Mouse (Mus musculus) left cerebral cortex, postnatal 25 days (tissue): ENCODE measurements around the gene Atp1a3. TPM values are rescaled to one million over a fixed set of nuclear protein-coding genes. Genes with fewer than 3 reads are reported as not detected.
"Not testable (repeated sequence)": the region's sequence is repeated elsewhere in the genome, so short reads cannot be mapped to it uniquely, and the experiment has no call there.

ENCODE experiments used
- DNase-seq, 2 experiments: peaks; one replicate each; pipeline ENCODE4 v3.0.0; 2022; ENCODE audit warnings: low spot score in 2 of 2, mixed read lengths in 1 of 2
- intact Hi-C: fragments of 180-260 bp; cut with DNase I; formaldehyde crosslinking; loops from one replicate; pipeline ENCODE4 v1.15.1; 2025
- total RNA-seq, 2 experiments: library from RNA; stranded (reverse); gene quantifications; 2 replicates each; pipeline ENCODE4 v1.2.3; 2021

Atp1a3 gene
- total RNA-seq = 1,000 to 10,000 TPM; 1,972 to 2,046 TPM

DNA sequence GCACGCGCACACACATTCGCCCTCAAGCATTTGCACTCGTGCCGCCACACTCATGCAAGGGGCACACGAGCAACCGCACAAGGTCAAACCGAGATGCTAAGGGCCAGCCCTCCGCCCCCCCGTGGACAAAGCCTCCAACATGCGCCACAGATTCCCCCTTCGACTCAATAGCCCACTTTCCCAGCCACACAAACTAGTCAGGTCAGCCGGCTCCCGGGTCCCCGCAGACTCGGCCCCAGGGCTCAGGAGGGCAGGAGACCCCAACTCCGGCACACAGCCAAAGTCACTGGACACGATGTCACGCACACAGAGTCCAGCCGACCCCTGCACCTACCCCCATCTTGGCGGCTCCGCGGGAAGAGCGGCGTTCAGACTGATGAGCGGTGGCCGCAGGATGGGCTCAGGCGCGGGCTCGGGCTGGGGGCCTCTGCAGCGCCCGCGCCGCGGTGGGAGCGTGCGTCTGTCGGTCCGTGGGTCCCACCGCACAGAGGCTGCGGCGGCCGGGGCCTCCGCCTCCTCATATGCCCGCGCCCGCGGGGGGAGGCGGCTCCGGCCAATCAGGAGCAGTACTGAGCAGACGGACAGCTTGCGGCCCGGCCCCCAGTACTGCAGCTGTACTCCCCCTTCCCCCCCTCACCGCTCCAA lies at the start of gene Atp1a3:
Atp1a3 (minus strand) TSS at position 538 of the 645 bp plus-strand sequence.
- intact Hi-C loops = no loop called here
- peak; percentile 86 to 93 for DNase-seq

DNA sequence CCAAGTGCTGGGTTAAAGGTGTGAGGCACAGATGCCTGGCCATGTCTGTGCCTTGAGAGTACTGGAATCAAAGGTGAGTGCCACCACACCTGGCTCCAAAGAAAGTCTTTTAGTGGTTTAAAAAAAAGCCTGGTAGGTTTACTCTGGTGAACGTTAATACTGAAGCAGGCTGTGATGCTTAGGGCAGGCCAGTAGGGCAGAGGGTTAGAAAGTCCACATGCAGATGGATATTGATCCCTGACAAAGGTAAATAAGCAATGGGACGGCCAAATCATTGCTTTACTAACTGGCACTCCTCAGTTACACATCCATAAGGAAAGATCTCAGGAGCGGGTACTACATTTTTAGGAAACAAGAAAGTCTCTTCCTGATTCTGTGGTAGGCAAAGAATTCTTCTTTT lies 46.8 kb upstream of the Atp1a3 start:
- no peak for DNase-seq
- intact Hi-C loops = no loop called here

- DNase-seq = peak; percentile 64 to 72
- intact Hi-C loops = loop anchor here (2.0 kb wide), 1 partner anchor 23 kb away; the partner anchor contains the start of genes Grik5 and Zfp574
These were observed 43.7 kb upstream of the Atp1a3 start for GRCm38 (mm10) chr7:25049295-25049930.

GRCm38 (mm10) chr7:25047363-25047762 lies 41.6 kb upstream of the Atp1a3 start:
- peak; percentile 60 to 85 for DNase-seq
- intact Hi-C loops = no loop called here

DNA sequence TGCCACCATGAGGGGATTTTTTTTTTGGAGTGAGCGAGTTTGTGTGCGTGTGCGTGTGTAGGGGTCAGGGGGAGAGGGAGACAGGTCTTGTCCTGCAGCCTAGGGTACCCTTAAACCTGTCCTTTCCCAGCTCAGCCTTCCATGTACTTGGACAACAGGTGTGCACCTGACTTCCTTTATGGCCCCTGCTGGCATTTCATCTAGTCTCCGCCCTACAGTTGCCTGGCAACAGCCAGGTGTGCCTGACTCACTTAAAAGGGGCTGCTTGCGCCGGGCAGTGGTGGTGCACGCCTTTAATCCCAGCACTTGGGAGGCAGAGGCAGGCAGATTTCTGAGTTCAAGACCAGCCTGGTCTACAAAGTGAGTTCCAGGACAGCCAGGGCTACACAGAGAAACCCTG lies 38.8 kb upstream of the Atp1a3 start:
- DNase-seq, intact Hi-C loops: not testable (repeated sequence)

- intact Hi-C loops = no loop called here
- peak in 1 of 2 experiments; percentile 76 for DNase-seq
These were observed 36.2 kb upstream of the Atp1a3 start for GRCm38 (mm10) chr7:25041921-25042320.

GRCm38 (mm10) chr7:25035916-25036315 lies 30.2 kb upstream of the Atp1a3 start:
- intact Hi-C loops = no loop called here

GRCm38 (mm10) chr7:25034796-25035195 lies 29.0 kb upstream of the Atp1a3 start:
- DNase-seq = peak in 1 of 2 experiments; percentile 87
- intact Hi-C loops = loop anchor here (5.0 kb wide), 1 partner anchor 38 kb away; the partner anchor contains the start of genes Grik5 and Zfp574

More at GRCm38 (mm10) chr7:25035916-25036315, 30.2 kb upstream of the Atp1a3 start:
- peak; percentile 76 to 87 for DNase-seq

DNA sequence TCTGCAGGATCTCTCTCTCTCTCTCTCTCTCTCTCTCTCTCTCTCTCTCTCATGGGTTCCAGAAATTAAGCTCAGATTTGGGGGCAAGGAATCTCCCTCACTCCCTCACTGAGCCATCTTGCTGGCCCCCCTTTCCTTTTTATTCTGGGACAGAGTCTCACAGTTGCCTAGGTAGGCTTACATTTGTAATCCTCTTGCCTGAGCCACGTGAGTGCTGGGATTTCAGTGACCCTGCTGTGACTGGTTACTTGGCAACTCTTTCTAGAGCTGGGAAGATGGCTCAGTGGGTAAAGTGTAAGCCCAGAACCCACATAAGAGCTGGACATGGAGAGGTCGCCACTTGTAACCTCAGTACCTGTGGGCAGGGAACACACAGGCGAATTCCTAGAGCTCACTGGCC lies 25.8 kb upstream of the Atp1a3 start:
- intact Hi-C loops = loop anchor here (5.0 kb wide), 1 partner anchor 41 kb away; the partner anchor contains the start of genes Grik5 and Zfp574
- no peak for DNase-seq

GRCm38 (mm10) chr7:25030032-25030753 lies 24.4 kb upstream of the Atp1a3 start:
- DNase-seq = peak; percentile 73 to 83
- intact Hi-C loops = loop anchor here (5.0 kb wide), 1 partner anchor 42 kb away; the partner anchor contains the start of genes Grik5 and Zfp574

DNA sequence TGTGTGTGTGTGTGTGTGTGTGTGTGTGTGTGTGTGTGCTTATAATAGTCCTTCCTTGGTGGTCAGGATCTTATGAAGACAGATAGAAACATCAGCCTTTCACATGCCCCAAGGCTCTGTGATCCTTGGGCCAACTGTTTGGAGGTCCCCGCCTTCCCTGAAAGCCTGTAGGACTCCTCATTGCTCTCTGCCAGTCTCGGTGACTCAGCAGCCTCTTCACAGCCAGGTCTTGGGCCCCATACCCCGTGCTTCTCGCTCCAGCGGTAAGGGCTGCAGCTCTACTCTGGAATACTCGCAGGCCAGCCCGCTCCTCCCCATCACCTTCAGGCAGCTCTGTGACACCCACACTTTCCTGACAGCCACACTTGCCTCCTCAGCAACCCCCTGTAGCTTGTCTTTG lies 20.7 kb upstream of the Atp1a3 start:
- intact Hi-C loops = no loop called here
- DNase-seq = no peak

DNA sequence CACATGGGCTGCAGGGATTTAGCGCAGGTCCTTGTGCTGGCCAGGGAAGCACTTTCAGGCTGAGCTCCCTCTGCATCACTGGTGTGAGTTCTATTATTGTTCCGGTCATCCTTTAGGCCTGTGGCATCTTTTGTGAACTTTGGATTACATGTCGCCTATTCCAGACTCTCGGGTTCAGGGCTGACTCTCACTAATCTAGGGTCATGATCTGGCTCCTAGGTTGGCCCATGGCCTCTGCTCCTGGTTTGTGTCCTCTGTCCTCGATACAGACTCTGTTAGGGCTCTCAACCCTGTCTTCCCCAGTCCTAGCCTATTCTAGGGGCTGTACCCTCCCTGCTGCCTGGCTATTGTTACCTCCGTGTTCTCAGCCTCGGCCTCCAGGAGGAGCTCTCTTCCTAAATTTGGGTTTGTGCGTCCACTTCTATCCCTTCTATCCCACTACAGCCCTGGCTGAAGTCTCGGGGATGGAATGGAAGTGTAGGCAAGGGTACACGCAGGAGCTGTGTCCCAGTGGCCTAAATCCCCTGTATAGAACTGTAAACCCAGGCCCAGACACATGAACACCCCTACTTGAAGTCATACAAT lies 20.2 kb upstream of the Atp1a3 start:
- DNase-seq = no peak
- intact Hi-C loops = no loop called here

DNA sequence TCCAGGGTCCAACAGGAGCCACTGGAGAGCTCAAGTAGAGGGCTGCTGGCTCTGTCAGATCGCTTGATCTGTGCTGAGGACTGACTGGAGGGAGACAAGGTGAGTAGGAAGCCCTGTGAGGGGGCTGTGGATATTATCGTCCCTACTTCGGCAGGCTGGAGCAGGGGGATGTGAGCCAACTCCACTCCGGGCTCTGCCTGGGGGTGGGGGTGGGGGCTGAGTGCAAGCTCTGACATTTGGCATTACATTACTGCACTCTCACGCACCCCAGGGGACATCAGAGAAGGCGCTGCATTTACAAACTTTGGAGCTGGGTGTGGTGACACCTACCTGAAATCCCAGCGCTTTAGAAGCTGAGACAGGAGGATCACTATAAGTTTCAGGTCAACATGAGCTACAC lies 5.8 kb upstream of the Atp1a3 start:
- DNase-seq = no peak
- intact Hi-C loops = no loop called here

- intact Hi-C loops = no loop called here
- DNase-seq = peak; percentile 75 to 82
These were observed 4.5 kb upstream of the Atp1a3 start for GRCm38 (mm10) chr7:25010090-25010913.

DNA sequence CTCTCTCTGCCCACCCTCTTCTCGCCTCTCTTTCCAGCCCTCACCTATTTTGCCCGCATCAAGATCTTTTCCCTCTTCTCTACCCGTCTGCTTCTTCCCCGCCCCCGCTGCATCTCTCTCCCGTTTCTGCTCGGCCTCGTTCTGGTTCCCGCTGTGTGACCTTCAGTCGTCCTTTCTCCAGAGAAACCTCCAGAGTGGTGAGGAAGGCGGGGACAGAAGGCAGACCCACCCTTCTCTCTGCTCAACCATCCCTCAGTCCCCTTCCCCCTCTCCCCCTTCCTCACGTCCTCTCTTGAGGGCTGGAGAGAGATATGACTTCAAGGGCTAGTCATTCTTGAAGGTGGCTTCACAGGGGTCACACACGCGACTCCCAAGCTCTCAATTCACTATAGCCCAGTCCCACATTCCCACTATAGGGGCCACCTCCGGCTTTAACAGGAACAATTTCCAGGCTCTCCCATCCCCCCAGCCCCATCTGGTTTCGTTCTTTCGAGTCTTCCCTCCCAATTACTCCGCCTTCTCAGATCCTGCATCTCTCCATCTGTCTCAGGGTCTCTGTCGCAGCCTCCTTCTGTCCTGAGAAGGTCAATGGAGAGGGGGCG lies 3.4 kb upstream of the Atp1a3 start:
- intact Hi-C loops = loop anchor here (2.0 kb wide), 1 partner anchor 56 kb away; no protein-coding TSS in a partner anchor
- peak; percentile 73 to 89 for DNase-seq

DNA sequence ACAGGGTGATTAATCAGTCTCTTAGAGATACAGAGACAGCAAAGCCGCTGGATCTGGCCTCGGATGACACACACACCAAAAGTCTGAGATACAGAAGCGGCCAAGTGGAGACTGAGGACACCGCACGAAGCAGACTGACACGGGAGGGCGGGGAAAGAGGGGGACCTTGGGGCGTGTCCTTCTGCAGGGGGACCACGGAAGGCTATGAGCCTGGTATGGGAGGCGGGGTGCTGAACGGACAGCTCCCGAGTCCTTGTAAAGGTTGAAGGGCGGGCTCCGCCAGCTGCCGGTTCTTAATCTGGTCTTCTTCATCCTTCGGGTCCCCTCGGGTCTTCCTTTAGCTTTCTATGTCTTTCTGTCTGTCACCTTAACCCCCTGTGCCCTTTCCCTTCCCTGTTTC lies 2.9 kb upstream of the Atp1a3 start:
- peak in 1 of 2 experiments; percentile 65 for DNase-seq
- intact Hi-C loops = loop anchor here (2.0 kb wide), 1 partner anchor 56 kb away; no protein-coding TSS in a partner anchor

GRCm38 (mm10) chr7:25007609-25008374 lies 2.0 kb upstream of the Atp1a3 start:
- intact Hi-C loops = loop anchor here (2.0 kb wide), 1 partner anchor 57 kb away; no protein-coding TSS in a partner anchor

More at GRCm38 (mm10) chr7:25007609-25008374, 2.0 kb upstream of the Atp1a3 start:
- peak; percentile 80 to 92 for DNase-seq
